Mouse (Mus musculus) macrophage (primary cell): ENCODE measurements around the gene Fam222b. TPM values are rescaled to one million over a fixed set of nuclear protein-coding genes. Genes with fewer than 3 reads are reported as not detected.
"Not testable (repeated sequence)": the region's sequence is repeated elsewhere in the genome, so short reads cannot be mapped to it uniquely, and the experiment has no call there.

Experiments used
- H3K27ac ChIP-seq: fragments of 350-480 bp; formaldehyde crosslinking; 2 replicates; pipeline ENCODE4 v1.9.0; 2021
- H3K36me3 ChIP-seq: fragments of 350-480 bp; formaldehyde crosslinking; 2 replicates; pipeline ENCODE4 v1.9.0; 2021; ENCODE audit errors: inconsistent target
- H3K4me3 ChIP-seq: fragments of 350-480 bp; formaldehyde crosslinking; 2 replicates; pipeline ENCODE4 v1.9.0; 2021; ENCODE audit errors: inconsistent target
- H3K79me2 ChIP-seq: fragments of 350-480 bp; formaldehyde crosslinking; 2 replicates; pipeline ENCODE4 v1.9.0; 2021; ENCODE audit errors: inconsistent target
- WGBS: methylation state at CpG from one replicate; pipeline ENCODE4 v1.1.7; 2026; ENCODE audit warnings: inconsistent platforms; ENCODE audit not compliant: missing documents; 5-methylcytosine and 5-hydroxymethylcytosine counted together
- polyA plus RNA-seq: library from polyadenylated mRNA; stranded (reverse); fragments of 250-400 nt; gene quantifications from 3 replicates; pipeline ENCODE4 v1.2.4, GENCODE M21; 2018; ENCODE audit warnings: inconsistent platforms
- total RNA-seq, 78 experiments: library from RNA; depleted of rRNA; stranded (reverse); fragments of 250-400 nt; gene quantifications; 1 replicate in 9 of 78; 2 replicates in 24 of 78; 3 replicates in 43 of 78; 4 replicates in 2 of 78; pipeline ENCODE4 v1.2.4; 2018; ENCODE audit warnings: inconsistent platforms in 56 of 78

The Fam222b gene
- 10 to 100 TPM in 16 of 26 experiments, 1 to 10 TPM in 10; 2.9 to 20.4 (median 10.9) TPM for total RNA-seq (2018; cell fraction: chromatin; rRNA removed)
- total RNA-seq (2018; cell fraction: cytosol; rRNA removed): 10 to 100 TPM; 10.7 to 25.7 (median 19.3) TPM
- 10 to 100 TPM in 23 of 26 experiments, 1 to 10 TPM in 3; 5.1 to 25.2 (median 16.0) TPM for total RNA-seq (2018; cell fraction: nucleus; rRNA removed)
- polyA plus RNA-seq: 10.7 to 14.6 TPM (median 14.0 TPM) in 3 replicates

DNA sequence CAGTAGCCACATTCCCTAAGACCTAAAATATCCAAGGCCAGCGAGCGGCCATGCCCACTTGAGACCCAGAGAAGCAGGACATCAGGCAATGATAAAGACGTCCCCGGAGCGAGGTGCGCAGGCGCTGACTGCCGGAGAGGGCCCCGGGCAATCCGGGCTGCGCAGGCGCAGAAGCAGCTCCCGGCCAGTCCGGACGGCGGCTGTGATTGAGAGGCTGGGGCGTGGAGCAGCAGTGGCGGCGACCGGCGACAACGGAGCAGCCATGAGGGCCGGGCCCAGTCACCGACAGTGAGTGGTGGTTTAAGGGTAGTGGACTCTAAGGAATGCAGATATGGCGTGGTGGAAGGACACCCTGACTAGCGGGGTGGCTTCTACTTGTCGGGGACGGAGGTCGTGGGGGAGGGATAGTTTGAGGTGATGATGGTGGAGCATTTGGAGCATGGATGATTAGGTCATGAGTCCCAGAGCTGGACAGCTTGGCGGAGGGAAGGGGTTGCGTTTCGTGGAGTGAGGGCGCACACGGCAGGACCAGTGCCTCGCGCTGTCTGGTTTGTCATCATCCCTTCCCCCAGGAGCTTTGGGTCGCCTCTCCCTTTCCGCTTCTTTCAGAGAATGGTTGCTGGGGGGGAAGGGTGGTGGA lies at the start of gene Fam222b:
Gene Fam222b (plus strand): TSS at position 157 of the 640 bp plus-strand sequence.
- no peaks in the 10 kb centered on the region for H3K36me3 ChIP-seq
- H3K79me2 ChIP-seq: peaks cover 50% of the 10 kb centered on the region
- under 1% methylated on average over 33 of the region's 38 CpGs for whole genome bisulfite sequencing
- peak within 1 kb of the TSS; percentile 97 for H3K4me3 ChIP-seq
- peak within 1 kb of the TSS; percentile 74 for H3K27ac ChIP-seq

DNA sequence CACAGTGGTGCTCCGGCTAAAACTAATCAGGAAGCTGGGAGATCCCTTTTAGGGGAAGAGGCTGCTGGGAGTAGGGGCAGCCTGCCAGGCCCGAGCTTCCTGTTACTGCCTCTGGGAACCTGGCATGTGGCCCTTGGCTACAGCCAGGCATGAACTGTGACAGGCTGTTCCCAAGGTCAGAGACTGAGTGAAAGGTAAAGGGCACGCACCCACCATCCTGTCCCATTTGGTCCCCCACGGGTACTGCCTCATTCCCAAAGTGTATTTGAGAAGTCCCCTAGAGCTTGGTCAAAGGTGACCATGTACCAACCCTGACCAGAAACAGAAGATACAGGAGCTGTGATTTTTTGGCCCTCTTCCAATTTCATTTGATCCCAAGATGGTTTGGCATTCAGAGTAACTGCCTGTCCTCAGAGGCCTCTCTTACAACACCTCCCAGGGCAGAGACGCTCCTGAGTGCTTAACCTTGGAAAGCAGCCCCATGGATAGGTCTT lies 49.7 kb upstream of the Fam222b start:
- WGBS: 60% methylated on average over 5 of the region's 5 CpGs
- H3K27ac ChIP-seq: no peak overlapping the region
- no peaks in the 10 kb centered on the region for H3K36me3 ChIP-seq
- no peak overlapping the region for H3K4me3 ChIP-seq
- peaks cover under 1% of the 10 kb centered on the region; the same call in 1 of the 2 replicates for H3K79me2 ChIP-seq

DNA sequence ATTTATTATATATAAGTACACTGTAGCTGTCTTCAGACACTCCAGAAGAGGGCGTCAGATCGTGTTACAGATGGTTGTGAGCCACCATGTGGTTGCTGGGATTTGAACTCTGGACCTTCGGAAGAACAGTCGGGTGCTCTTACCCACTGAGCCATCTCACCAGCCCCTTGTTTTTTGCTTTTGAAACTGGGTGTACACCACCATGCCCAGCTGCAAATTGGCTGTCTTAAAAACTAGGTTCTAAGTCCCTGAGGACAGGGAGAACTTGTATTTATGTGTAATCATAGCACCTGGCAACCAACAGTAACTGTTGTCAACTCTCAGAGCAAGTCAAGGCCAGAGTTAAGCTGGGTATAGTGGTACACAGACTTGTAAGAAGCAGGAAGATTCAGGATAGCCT lies 45.8 kb upstream of the Fam222b start:
- H3K4me3 ChIP-seq, H3K79me2 ChIP-seq, H3K27ac ChIP-seq: not testable (repeated sequence)
- H3K36me3 ChIP-seq: peaks cover 14% of the 10 kb centered on the region
- 80% methylated on average over 1 of the region's 4 CpGs for WGBS

DNA sequence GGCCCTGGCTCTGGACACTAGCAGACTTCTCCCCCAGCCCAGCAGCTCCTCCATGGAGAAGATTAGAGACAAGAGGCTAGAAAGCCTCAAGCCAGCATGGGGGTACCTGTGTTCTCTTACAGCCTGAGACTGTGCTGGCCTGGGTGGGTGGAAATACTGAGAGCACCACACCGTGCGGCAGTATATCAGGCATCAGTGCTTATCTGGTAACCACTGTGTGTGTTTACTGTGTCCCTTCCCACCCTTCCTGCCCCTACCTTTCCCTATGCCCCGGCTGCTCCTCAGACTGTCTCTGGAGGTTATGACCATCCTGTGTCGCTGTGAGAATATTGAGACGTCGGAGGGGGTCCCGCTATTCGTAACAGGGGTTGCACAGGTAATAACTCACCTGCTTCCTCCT lies 41.4 kb upstream of the Fam222b start:
- Histone ChIP-seq H3K79me2 (no peaks in the 10 kb centered on the region), H3K4me3 (no peak overlapping the region), H3K36me3 (peaks cover 57% of the 10 kb centered on the region), H3K27ac (no peak overlapping the region)
- WGBS: 86% methylated on average over 8 of the region's 8 CpGs

DNA sequence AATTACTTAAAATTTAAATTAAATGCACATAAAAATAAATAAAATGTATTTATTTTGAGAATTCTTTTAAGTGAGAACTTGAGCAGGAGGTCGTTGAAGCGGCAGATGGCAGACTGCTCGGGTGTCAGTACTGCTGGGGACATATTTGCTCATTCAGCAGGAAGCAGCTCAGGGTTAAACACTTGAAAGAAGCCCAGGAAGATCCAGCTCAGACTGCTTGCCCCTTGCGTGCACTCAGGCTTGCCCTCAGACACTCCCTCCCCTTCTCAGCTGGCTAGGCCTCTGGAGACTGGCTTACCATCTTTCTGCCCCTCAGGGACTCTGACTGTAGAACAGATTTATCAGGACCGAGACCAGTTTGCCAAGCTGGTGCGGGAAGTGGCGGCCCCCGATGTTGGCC lies 37.5 kb upstream of the Fam222b start:
- Histone ChIP-seq H3K79me2 (no peaks in the 10 kb centered on the region), H3K4me3 (no peak overlapping the region), H3K27ac (no peak overlapping the region), H3K36me3 (peaks cover 66% of the 10 kb centered on the region)
- WGBS: 85% methylated on average over 7 of the region's 8 CpGs

DNA sequence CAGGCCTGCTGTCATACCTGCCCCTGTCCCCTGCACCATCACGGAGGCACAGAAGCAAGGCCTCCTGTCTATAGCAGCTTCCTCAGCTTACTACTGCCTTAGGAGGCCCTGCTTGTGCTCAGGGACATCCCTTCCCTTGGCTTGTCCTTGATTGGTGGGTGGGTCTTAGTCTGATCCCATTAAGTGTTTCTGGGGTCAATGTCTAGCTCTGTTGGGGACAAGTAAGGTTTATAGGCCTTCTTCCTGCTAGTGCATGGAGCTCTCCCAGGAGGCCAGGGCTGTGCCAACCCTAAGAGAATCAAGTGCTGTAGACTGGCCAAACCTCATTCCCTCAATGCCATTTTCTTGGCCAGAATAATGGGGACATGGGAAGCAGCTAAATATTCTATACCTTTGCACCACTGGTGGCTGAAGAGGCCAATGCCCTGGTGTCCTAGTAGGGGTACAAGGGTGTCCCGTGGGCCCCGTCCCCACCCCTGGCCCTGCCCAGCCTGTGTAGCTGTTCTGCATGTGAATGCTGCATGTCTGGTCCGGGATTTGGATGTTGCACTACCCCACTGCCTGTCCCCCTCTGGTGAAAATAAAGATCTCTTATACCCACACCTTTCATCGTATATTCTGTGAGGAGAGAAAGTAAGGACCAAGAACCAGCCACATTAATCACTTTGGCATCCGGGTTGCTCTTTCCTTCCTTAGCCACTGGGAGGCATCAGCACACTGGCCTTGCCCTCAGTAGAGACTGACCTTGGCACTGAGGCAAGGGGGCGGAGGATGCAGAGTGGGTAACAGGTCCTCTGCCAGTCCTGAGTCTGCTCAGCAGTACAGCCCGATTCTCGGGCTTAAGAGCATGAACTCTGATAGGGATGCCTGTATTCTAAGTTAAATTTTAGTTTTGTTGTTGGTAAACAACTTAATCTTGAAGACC lies 34.4 kb upstream of the Fam222b start:
- H3K79me2 ChIP-seq: no peaks in the 10 kb centered on the region
- H3K27ac ChIP-seq: no peak overlapping the region
- no peak overlapping the region for H3K4me3 ChIP-seq
- 43% methylated on average over 9 of the region's 9 CpGs for WGBS
- H3K36me3 ChIP-seq: peaks cover 43% of the 10 kb centered on the region

DNA sequence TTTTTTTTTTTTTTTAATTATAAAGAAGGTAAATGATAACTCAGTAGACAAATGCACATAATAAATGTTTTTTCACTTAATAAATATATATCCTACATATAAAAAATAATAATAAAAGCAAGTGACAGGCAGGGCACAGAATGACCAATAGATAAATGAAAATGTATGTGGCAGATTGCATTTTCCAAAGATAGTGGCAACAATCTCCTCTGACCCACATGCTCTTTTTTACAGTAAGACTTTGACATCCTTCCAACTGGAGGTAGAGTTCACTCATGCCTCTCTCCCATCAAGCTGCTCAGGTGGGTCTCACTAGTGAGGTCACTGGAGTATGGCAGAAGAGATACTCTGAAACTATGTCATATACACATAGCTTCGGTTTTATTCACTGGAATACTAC lies 31.9 kb upstream of the Fam222b start:
- no peak overlapping the region for H3K27ac ChIP-seq
- H3K79me2 ChIP-seq: no peaks in the 10 kb centered on the region
- WGBS: 90% methylated on average over 1 of the region's 1 CpGs
- H3K4me3 ChIP-seq: no peak overlapping the region
- peaks cover 20% of the 10 kb centered on the region for H3K36me3 ChIP-seq

DNA sequence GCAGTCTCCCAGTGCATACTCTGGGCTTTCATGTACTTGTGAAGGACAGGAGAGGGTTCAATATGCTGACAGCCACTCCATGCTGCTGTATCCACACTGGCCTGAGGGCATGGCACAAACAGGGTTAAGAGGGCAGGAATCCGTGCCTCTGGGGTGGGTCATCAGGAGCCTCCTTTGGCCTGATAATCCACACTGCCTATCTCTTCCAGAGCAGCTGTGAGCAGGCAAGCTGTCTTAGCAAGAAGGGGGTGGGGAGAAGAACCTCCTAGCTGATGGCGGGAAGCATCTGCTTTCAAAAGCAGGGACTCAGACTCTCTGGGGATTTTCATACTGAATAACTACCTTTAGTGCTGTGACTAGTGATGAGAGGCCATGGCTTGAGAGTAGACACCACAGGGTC lies 28.6 kb upstream of the Fam222b start:
- Histone ChIP-seq H3K36me3 (no peaks in the 10 kb centered on the region), H3K27ac (no peak overlapping the region), H3K79me2 (no peaks in the 10 kb centered on the region), H3K4me3 (no peak overlapping the region)
- 83% methylated on average over 2 of the region's 2 CpGs for WGBS

DNA sequence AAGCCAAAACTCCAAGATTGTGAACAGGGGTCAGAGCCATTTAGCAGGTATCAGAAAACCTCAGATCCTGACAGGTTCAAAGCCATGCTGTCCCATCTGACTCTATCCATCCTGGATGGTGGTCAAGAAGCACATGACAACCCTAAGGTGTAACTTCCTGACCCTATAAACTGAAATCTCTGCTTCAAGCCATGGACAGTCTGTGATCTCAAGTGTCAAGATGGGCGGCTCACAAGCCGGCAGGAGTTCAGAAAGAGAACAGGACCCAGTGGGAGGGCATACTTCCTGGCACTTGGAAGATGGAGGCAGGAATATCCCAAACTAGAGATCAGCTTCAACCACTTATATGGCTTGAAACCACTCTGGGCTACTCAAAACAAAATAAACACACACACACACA lies 27.8 kb upstream of the Fam222b start:
- WGBS: 94% methylated on average over 2 of the region's 2 CpGs
- Histone ChIP-seq H3K4me3 (no peak overlapping the region), H3K27ac (no peak overlapping the region)

DNA sequence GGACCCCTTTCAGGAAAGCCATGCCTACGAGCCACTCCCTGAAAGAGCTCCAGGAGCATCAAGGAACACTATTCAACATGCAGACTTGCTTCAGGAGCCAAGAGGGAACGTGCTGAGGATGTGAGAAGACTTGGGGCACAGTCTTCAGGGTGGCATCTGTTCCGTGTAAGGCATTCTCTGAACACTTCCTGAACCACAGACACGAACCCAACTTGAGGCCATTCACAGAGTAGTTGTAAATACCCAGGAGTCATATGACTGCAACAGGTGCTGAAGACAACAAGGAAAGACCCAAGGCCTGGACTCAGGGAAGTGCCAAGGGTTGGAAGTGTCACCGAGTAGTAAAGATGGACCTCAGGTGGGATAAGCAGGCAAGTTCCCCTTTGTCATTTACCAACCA lies 26.9 kb upstream of the Fam222b start:
- no peak overlapping the region for H3K27ac ChIP-seq
- no peaks in the 10 kb centered on the region; the same call in 1 of the 2 replicates for H3K36me3 ChIP-seq
- no peak overlapping the region for H3K4me3 ChIP-seq
- H3K79me2 ChIP-seq: no peaks in the 10 kb centered on the region
- 78% methylated on average over 5 of the region's 5 CpGs for WGBS

More for the DNA sequence above, 27.8 kb upstream of the Fam222b start:
- Histone ChIP-seq H3K36me3 (no peaks in the 10 kb centered on the region), H3K79me2 (no peaks in the 10 kb centered on the region)

DNA sequence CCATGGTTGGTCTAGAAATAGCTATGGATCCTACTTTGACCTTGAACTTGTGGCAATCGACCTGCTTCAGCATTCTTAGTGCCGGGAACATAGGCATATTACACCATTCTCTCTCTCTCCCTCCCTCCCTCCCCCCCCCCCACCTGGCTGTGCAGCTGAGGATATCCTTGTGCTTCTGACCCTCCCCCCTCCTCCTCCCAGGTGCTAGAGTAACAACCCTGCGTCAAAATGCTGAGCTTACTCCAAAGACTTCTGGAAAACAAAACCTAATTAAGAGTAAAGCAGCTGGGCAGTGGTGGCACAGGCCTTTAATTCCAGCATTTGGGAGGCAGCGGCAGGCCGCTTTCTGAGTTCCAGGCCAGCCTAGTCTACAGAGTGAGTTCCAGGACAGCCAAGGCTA lies 25.3 kb upstream of the Fam222b start:
- Histone ChIP-seq H3K4me3 (no peak overlapping the region), H3K36me3 (peaks cover 12% of the 10 kb centered on the region), H3K27ac (no peak overlapping the region), H3K79me2 (no peaks in the 10 kb centered on the region)
- 100% methylated on average over 2 of the region's 5 CpGs for WGBS

DNA sequence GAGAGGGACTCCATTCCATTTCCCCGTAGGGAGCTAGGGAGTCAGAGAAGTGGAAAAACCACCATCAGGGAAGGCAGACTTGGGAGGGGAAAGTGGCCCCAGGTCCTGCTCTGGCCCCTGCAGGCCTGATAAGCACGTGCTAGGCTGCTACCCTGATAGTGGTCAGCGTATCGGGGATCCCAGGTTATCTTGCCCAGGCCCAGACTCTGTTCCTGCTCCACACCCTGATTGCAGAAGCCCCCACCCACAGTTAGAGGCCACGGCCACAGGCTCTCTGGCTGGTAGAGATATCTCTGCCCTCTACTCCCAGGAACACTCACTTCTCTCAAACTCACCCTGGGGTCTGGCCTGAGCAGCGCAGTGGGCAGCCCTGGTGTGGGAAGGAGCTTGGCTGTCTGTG lies 24.8 kb upstream of the Fam222b start:
- H3K79me2 ChIP-seq: no peaks in the 10 kb centered on the region
- 94% methylated on average over 6 of the region's 6 CpGs for WGBS
- no peak overlapping the region for H3K4me3 ChIP-seq
- H3K36me3 ChIP-seq: peaks cover 17% of the 10 kb centered on the region
- no peak overlapping the region for H3K27ac ChIP-seq

DNA sequence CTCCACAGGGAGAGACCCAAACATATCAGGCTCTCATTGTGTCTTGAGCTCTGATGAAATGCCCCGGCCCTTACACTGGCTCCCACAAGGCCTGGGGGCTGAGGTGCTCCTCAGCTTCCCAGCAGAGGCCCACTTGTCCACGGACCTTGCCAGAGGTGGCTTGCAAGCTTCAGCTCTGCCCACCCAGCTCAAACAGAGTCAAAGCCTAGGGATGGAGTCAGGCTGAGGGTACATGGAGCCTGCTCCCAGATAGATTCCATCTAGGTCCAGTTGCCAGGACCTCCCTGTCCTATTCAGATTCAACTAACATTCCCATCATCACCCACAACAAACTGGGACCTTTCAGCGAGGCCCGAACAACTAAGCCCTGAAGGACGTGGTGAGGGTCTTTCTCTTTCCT lies 22.5 kb upstream of the Fam222b start:
- Histone ChIP-seq H3K36me3 (peaks cover 37% of the 10 kb centered on the region), H3K27ac (no peak overlapping the region), H3K4me3 (no peak overlapping the region), H3K79me2 (no peaks in the 10 kb centered on the region)
- WGBS: 90% methylated on average over 5 of the region's 5 CpGs

DNA sequence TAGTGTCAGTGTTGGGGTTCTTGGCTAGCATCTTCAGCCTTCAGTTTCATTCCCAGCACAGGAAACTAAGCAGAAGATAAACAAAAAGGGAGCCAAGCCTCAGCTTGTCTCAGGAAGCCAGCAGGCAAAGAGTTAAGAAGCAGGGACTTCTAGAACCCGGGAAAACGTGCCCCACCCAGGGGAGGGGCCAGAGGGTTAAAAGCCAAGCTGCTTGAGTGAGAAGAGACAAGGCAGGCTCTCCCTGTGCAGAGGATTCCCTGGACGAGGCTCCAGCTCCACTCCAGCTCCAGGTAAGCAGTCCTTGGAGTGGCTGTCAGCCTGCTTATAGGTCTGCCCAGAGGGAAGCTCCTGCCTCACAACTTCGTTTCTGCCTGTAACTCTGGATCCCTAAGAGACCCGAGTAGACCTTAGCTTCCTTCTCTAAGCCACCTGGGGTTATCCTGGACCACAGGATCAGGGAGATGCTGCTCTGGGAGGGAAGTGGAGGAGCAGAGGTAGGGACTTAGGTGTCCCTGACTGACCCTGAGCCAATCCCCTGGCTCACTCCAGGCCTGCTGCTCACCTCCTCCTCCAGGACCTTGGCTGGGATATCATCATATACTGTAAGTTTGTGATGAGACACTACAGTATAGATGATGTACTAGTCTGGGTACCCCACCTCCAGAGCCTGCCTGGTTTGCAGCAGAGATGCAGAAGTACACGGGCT lies 21.9 kb upstream of the Fam222b start:
- H3K4me3 ChIP-seq: no peak overlapping the region
- peaks cover 39% of the 10 kb centered on the region for H3K36me3 ChIP-seq
- no peaks in the 10 kb centered on the region for H3K79me2 ChIP-seq
- 62% methylated on average over 6 of the region's 6 CpGs for WGBS
- no peak overlapping the region for H3K27ac ChIP-seq
